Mouse (Mus musculus): ENCODE data around the gene 1110012L19Rik.
"Not testable (repeated sequence)": the region's sequence is repeated elsewhere in the genome, so short reads cannot be mapped to it uniquely, and the experiment has no call there.

The 1110012L19Rik gene

GRCm38 (mm10) chrX:70385276-70385961 is at the start of gene 1110012L19Rik:
1110012L19Rik (plus strand) TSS chrX:70385877.
- peak; percentile 82 for DNase-seq (ENCODE audit: low spot score)

- DNase-seq (ENCODE audit: low spot score): no peak
Measured at GRCm38 (mm10) chrX:70362985-70363384, 22.7 kb upstream of the 1110012L19Rik start.

- peak; percentile 6 for DNase-seq (ENCODE audit: low spot score)
Measured at GRCm38 (mm10) chrX:70363446-70363845, 22.2 kb upstream of the 1110012L19Rik start.

GRCm38 (mm10) chrX:70364202-70364601 is 21.5 kb upstream of the 1110012L19Rik start:
- DNase-seq (ENCODE audit: low spot score): no peak

- peak; percentile 81 for DNase-seq (ENCODE audit: low spot score)
Measured at GRCm38 (mm10) chrX:70364661-70365613, 20.7 kb upstream of the 1110012L19Rik start, which contains the start of gene Ids. Ids (minus strand) TSS chrX:70365084.

GRCm38 (mm10) chrX:70369758-70370157 is 15.9 kb upstream of the 1110012L19Rik start:
- not testable (repeated sequence) for DNase-seq (ENCODE audit: low spot score)

GRCm38 (mm10) chrX:70374469-70375110 is 11.1 kb upstream of the 1110012L19Rik start:
- DNase-seq (ENCODE audit: low spot score): not testable (repeated sequence)

- no peak for DNase-seq (ENCODE audit: low spot score)
Measured at GRCm38 (mm10) chrX:70384917-70385275, 781 bp upstream of the 1110012L19Rik start.

GRCm38 (mm10) chrX:70385962-70386351 is 280 bp downstream of the 1110012L19Rik start:
- no peak for DNase-seq (ENCODE audit: low spot score)

GRCm38 (mm10) chrX:70392636-70393035 is 7.0 kb downstream of the 1110012L19Rik start:
- DNase-seq (ENCODE audit: low spot score): not testable (repeated sequence)

- DNase-seq (ENCODE audit: low spot score): not testable (repeated sequence)
Measured at GRCm38 (mm10) chrX:70425473-70425872, 39.8 kb downstream of the 1110012L19Rik start.

All from layer of hippocampus, adult 11-12 months (tissue).